Comparison of ENCODE assay signal across 9 mouse cellular contexts in genomic region chr3:126325891-126326627, GRCm38 (mm10). TPM values are rescaled to one million over a fixed set of nuclear protein-coding genes. Genes with fewer than 3 reads are reported as not detected.
DNase-seq lines count a peak whose midpoint lies in the region; ATAC-seq and TF ChIP-seq lines count a peak whose summit lies in the region.
"Had no signal": no experiment of that assay in that cellular context is flagged by ENCODE, and none has a peak within 500 bp of the region (broad histone marks: within the 10 kb centered on the region; RNA-seq: fewer than 3 reads in every experiment).

No protein-coding gene starts in this region.

- intact Hi-C loops in left cerebral cortex, postnatal 25 days (cut with DNase I) = no loop called here

- ATAC-seq in midbrain, embryonic 12.5 days (ENCODE audit: low FRiP score, low read depth) = peak; percentile 57; the same call in 1 of the 2 replicates
- ATAC-seq in midbrain, embryonic 11.5 days (ENCODE audit: low FRiP score) = no peak
- ATAC-seq in forebrain, postnatal 0 days = peak; percentile 18; the same call in 1 of the 2 replicates
- peak; percentile 50; the same call in 1 of the 2 replicates for ATAC-seq in lung, postnatal 0 days

- H3K9me3 ChIP-seq in midbrain, embryonic 12.5 days = no peaks in the 10 kb centered on the region
- H3K9me3 ChIP-seq in midbrain, embryonic 11.5 days (ENCODE audit: control insufficient read depth, low read length) = no peaks in the 10 kb centered on the region
- H3K9me3 ChIP-seq in forebrain, postnatal 0 days (ENCODE audit: low read length) = no peaks in the 10 kb centered on the region
- no peaks in the 10 kb centered on the region for H3K9me3 ChIP-seq in lung, postnatal 0 days (ENCODE audit: low read length)

- no peaks in the 10 kb centered on the region for H3K27me3 ChIP-seq in midbrain, embryonic 12.5 days
- H3K27me3 ChIP-seq in midbrain, embryonic 11.5 days (ENCODE audit: control insufficient read depth, insufficient read depth, low read length) = no peaks in the 10 kb centered on the region
- H3K27me3 ChIP-seq in forebrain, postnatal 0 days (ENCODE audit: insufficient read depth, low read length) = no peaks in the 10 kb centered on the region
- H3K27me3 ChIP-seq in lung, postnatal 0 days (replicated peaks; ENCODE audit: insufficient read depth, low read length) = no peaks in the 10 kb centered on the region

- TF ChIP-seq CTCF in forebrain, postnatal 0 days (IDR thresholded peaks at IDR 0.05; ENCODE audit: low read depth) = no peak
- TF ChIP-seq CTCF in lung, postnatal 0 days (IDR thresholded peaks at IDR 0.05) = no peak

- H3K36me3 ChIP-seq in midbrain, embryonic 12.5 days = no peaks in the 10 kb centered on the region
- H3K36me3 ChIP-seq in midbrain, embryonic 11.5 days (ENCODE audit: control insufficient read depth, insufficient read depth, low read length) = no peaks in the 10 kb centered on the region
- H3K36me3 ChIP-seq in forebrain, postnatal 0 days (ENCODE audit: insufficient read depth) = no peaks in the 10 kb centered on the region
- no peaks in the 10 kb centered on the region for H3K36me3 ChIP-seq in lung, postnatal 0 days (ENCODE audit: insufficient read depth, low read length)

- no peak overlapping the region for H3K4me2 ChIP-seq in midbrain, embryonic 12.5 days (replicated peaks)
- H3K4me2 ChIP-seq in midbrain, embryonic 11.5 days = no peak overlapping the region
- H3K4me2 ChIP-seq in forebrain, postnatal 0 days (ENCODE audit: low read depth) = no peak overlapping the region
- no peak overlapping the region for H3K4me2 ChIP-seq in lung, postnatal 0 days (replicated peaks; ENCODE audit: low read depth, low read length)

- WGBS in midbrain, embryonic 12.5 days = 59% methylated on average over 4 of the region's 4 CpGs
- WGBS in midbrain, embryonic 11.5 days = 62% methylated on average over 4 of the region's 4 CpGs
- WGBS in forebrain, postnatal 0 days = 30% methylated on average over 4 of the region's 4 CpGs
- WGBS in lung, postnatal 0 days = 55% methylated on average over 4 of the region's 4 CpGs

- H3K9ac ChIP-seq in midbrain, embryonic 12.5 days (replicated peaks) = no peak overlapping the region
- no peak overlapping the region for H3K9ac ChIP-seq in midbrain, embryonic 11.5 days (ENCODE audit: low read length)
- no peak overlapping the region for H3K9ac ChIP-seq in forebrain, postnatal 0 days
- no peak overlapping the region for H3K9ac ChIP-seq in lung, postnatal 0 days (replicated peaks; ENCODE audit: low read depth)

- no peak overlapping the region for H3K4me3 ChIP-seq in midbrain, embryonic 12.5 days
- H3K4me3 ChIP-seq in midbrain, embryonic 11.5 days (ENCODE audit: low read depth, low read length) = no peak overlapping the region
- H3K4me3 ChIP-seq in forebrain, postnatal 0 days (ENCODE audit: low read depth, low read length) = no peak overlapping the region
- H3K4me3 ChIP-seq in lung, postnatal 0 days (ENCODE audit: low read depth, low read length) = no peak overlapping the region
- H3K4me3 ChIP-seq: erythroblast, embryonic 14.5 days had no signal

- H3K27ac ChIP-seq in midbrain, embryonic 12.5 days (replicated peaks) = no peak overlapping the region
- no peak overlapping the region for H3K27ac ChIP-seq in midbrain, embryonic 11.5 days (ENCODE audit: low read depth, low read length)
- no peak overlapping the region for H3K27ac ChIP-seq in forebrain, postnatal 0 days (ENCODE audit: low read depth, low read length)
- no peak overlapping the region for H3K27ac ChIP-seq in lung, postnatal 0 days (ENCODE audit: low read length)

- DNase-seq in gastrocnemius, adult 18-20 months (ENCODE audit: low spot score) = peak; percentile 46
- DNase-seq in gastrocnemius, postnatal 10 days = no peak
- no peak for DNase-seq in midbrain, embryonic 11.5 days (ENCODE audit: low spot score, missing footprints)
- peak; percentile 30 for DNase-seq in forebrain, postnatal 0 days
- DNase-seq in lung, postnatal 0 days (ENCODE audit: low spot score) = peak; percentile 53
- DNase-seq in frontal cortex, postnatal 36 days (ENCODE audit: low spot score in 2 of 2) = no peak
- no peak for DNase-seq in left cerebral cortex, postnatal 25 days (ENCODE audit: low spot score in 2 of 2)

- no peak for TF ChIP-seq EP300 in lung, postnatal 0 days (IDR thresholded peaks at IDR 0.05)

- peaks cover 7% of the 10 kb centered on the region for H3K4me1 ChIP-seq in midbrain, embryonic 12.5 days
- H3K4me1 ChIP-seq in midbrain, embryonic 11.5 days (ENCODE audit: control insufficient read depth, insufficient read depth, low read length) = peaks cover 6% of the 10 kb centered on the region; the same call in 1 of the 2 replicates
- no peaks in the 10 kb centered on the region for H3K4me1 ChIP-seq in forebrain, postnatal 0 days (ENCODE audit: insufficient read depth)
- no peaks in the 10 kb centered on the region for H3K4me1 ChIP-seq in lung, postnatal 0 days (ENCODE audit: insufficient read depth, low read depth, low read length)

RNA-seq across cellular contexts. Expression of gene Arsj, which starts 37.4 kb away (rescaled TPM):
- under 1 TPM; 0.30 to 0.38 TPM for total RNA-seq in gastrocnemius, adult 18-20 months (2021)
- 1 to 10 TPM; 1.8 to 2.8 TPM for total RNA-seq in gastrocnemius, postnatal 10 days (2021)
- 0.14 and 0.18 TPM in 2 replicates for polyA plus RNA-seq in midbrain, embryonic 12.5 days (2016; fragmentation: Nextera tagmentation; extraction: Ambion mirVana)
- polyA plus RNA-seq in midbrain, embryonic 11.5 days (2014; fragmentation: Nextera tagmentation; extraction: Ambion mirVana) = 0.20 and 0.28 TPM in 2 replicates
- 0.69 and 1.0 TPM in 2 replicates for total RNA-seq in forebrain, postnatal 0 days (2014; rRNA removed)
- 0.24 and 0.54 TPM in 2 replicates for polyA plus RNA-seq in forebrain, postnatal 0 days (2015; fragmentation: Nextera tagmentation; extraction: Ambion mirVana)
- 0.68 and 1.5 TPM in 2 replicates for polyA plus RNA-seq in lung, postnatal 0 days (2015; fragmentation: Nextera tagmentation; extraction: Ambion mirVana)
- 1 to 10 TPM; 2.1 to 2.5 TPM for total RNA-seq in left cerebral cortex, postnatal 25 days (2021)
- polyA plus RNA-seq: erythroblast, embryonic 14.5 days had no signal

Comparison
In these comparisons a context has a peak if more than half of its experiments do, and no peak if none do; other contexts are left out.
1. DNase-seq: peak in gastrocnemius, adult 18-20 months (single experiment), forebrain, postnatal 0 days (single experiment) and lung, postnatal 0 days (single experiment); none in gastrocnemius, postnatal 10 days (single experiment), midbrain, embryonic 11.5 days (single experiment), frontal cortex, postnatal 36 days (0 of 2) and left cerebral cortex, postnatal 25 days (0 of 2).